Mouse (Mus musculus): ENCODE data around the gene Tnfrsf26. TPM values are rescaled to one million over a fixed set of nuclear protein-coding genes. Genes with fewer than 3 reads are reported as not detected.

The Tnfrsf26 gene
- polyA plus RNA-seq, 1 experiment from 2014 or later, result 0.73 TPM

- no peak overlapping the region for H3K4me2 ChIP-seq
- no peak overlapping the region for H3K9ac ChIP-seq (ENCODE audit: low read depth, low read length)
- DNase-seq (ENCODE audit: low spot score), result no peak
- no peaks in the 10 kb centered on the region for H3K27me3 ChIP-seq (replicated peaks; ENCODE audit: control insufficient read depth, insufficient read depth, low read length)
- H3K4me3 ChIP-seq (ENCODE audit: low read depth, low read length), result no peak overlapping the region
- no peaks in the 10 kb centered on the region for H3K36me3 ChIP-seq (ENCODE audit: control insufficient read depth, insufficient read depth, low read length)
- no peak overlapping the region for H3K27ac ChIP-seq (ENCODE audit: low read depth, low read length)
- ATAC-seq (replicated peaks; ENCODE audit: low FRiP score), result no peak
- 50% methylated on average over 3 of the region's 3 CpGs for WGBS
- no peaks in the 10 kb centered on the region for H3K9me3 ChIP-seq (ENCODE audit: control insufficient read depth, low read length)
- no peaks in the 10 kb centered on the region for H3K4me1 ChIP-seq (replicated peaks; ENCODE audit: control insufficient read depth, insufficient read depth, low read length)
These were observed 23.2 kb downstream of the Tnfrsf26 start for GRCm38 (mm10) chr7:143605321-143605720.

- H3K36me3 ChIP-seq (ENCODE audit: control insufficient read depth, insufficient read depth, low read length), result no peaks in the 10 kb centered on the region
- no peaks in the 10 kb centered on the region for H3K27me3 ChIP-seq (replicated peaks; ENCODE audit: control insufficient read depth, insufficient read depth, low read length)
- 58% methylated on average over 2 of the region's 2 CpGs for WGBS
- no peak overlapping the region for H3K27ac ChIP-seq (ENCODE audit: low read depth, low read length)
- H3K4me2 ChIP-seq, result no peak overlapping the region
- ATAC-seq (replicated peaks; ENCODE audit: low FRiP score), result no peak
- H3K4me1 ChIP-seq (replicated peaks; ENCODE audit: control insufficient read depth, insufficient read depth, low read length), result no peaks in the 10 kb centered on the region
- H3K9me3 ChIP-seq (ENCODE audit: control insufficient read depth, low read length), result no peaks in the 10 kb centered on the region
- no peak for DNase-seq (ENCODE audit: low spot score)
- H3K9ac ChIP-seq (ENCODE audit: low read depth, low read length), result no peak overlapping the region
- no peak overlapping the region for H3K4me3 ChIP-seq (ENCODE audit: low read depth, low read length)
These were observed 23.6 kb downstream of the Tnfrsf26 start for GRCm38 (mm10) chr7:143604889-143605288.

GRCm38 (mm10) chr7:143601705-143602104, 26.8 kb downstream of the Tnfrsf26 start:
- WGBS, result 72% methylated on average over 2 of the region's 2 CpGs
- Histone ChIP-seq H3K4me2 (no peak overlapping the region), H3K4me3 (ENCODE audit: low read depth, low read length) (no peak overlapping the region), H3K27me3 (replicated peaks; ENCODE audit: control insufficient read depth, insufficient read depth, low read length) (no peaks in the 10 kb centered on the region), H3K27ac (ENCODE audit: low read depth, low read length) (no peak overlapping the region), H3K9ac (ENCODE audit: low read depth, low read length) (no peak overlapping the region), H3K4me1 (replicated peaks; ENCODE audit: control insufficient read depth, insufficient read depth, low read length) (peaks cover 8% of the 10 kb centered on the region), H3K9me3 (ENCODE audit: control insufficient read depth, low read length) (no peaks in the 10 kb centered on the region), H3K36me3 (ENCODE audit: control insufficient read depth, insufficient read depth, low read length) (peaks cover 2% of the 10 kb centered on the region; the same call in 1 of the 2 replicates)
- no peak for ATAC-seq (replicated peaks; ENCODE audit: low FRiP score)
- no peak for DNase-seq (ENCODE audit: low spot score)

- peak overlapping the region; percentile 47 for H3K9ac ChIP-seq (ENCODE audit: low read depth, low read length)
- no peak overlapping the region for H3K27ac ChIP-seq (ENCODE audit: low read depth, low read length)
- no peaks in the 10 kb centered on the region for H3K27me3 ChIP-seq (replicated peaks; ENCODE audit: control insufficient read depth, insufficient read depth, low read length)
- H3K4me1 ChIP-seq (replicated peaks; ENCODE audit: control insufficient read depth, insufficient read depth, low read length), result peaks cover 8% of the 10 kb centered on the region
- ATAC-seq (replicated peaks; ENCODE audit: low FRiP score) (no peak), DNase-seq (ENCODE audit: low spot score) (no peak)
- whole genome bisulfite sequencing, result 7% methylated on average over 15 of the region's 15 CpGs
- H3K4me3 ChIP-seq (ENCODE audit: low read depth, low read length), result peak overlapping the region; percentile 99
- no peaks in the 10 kb centered on the region for H3K9me3 ChIP-seq (ENCODE audit: control insufficient read depth, low read length)
- peak overlapping the region; percentile 97 for H3K4me2 ChIP-seq
- peaks cover 6% of the 10 kb centered on the region; the same call in 1 of the 2 replicates for H3K36me3 ChIP-seq (ENCODE audit: control insufficient read depth, insufficient read depth, low read length)
These were observed 28.2 kb downstream of the Tnfrsf26 start for GRCm38 (mm10) chr7:143600231-143600740.

- peak; percentile 99 for ATAC-seq (replicated peaks; ENCODE audit: low FRiP score)
- H3K27me3 ChIP-seq (replicated peaks; ENCODE audit: control insufficient read depth, insufficient read depth, low read length), result no peaks in the 10 kb centered on the region
- H3K4me2 ChIP-seq, result peak within 1 kb of the TSS; percentile 97
- peak within 1 kb of the TSS; percentile 99 for H3K4me3 ChIP-seq (ENCODE audit: low read depth, low read length)
- 1% methylated on average over 35 of the region's 35 CpGs for WGBS
- peaks cover 6% of the 10 kb centered on the region; the same call in 1 of the 2 replicates for H3K36me3 ChIP-seq (ENCODE audit: control insufficient read depth, insufficient read depth, low read length)
- peak; percentile 93 for DNase-seq (ENCODE audit: low spot score)
- peak within 1 kb of the TSS; percentile 73 for H3K27ac ChIP-seq (ENCODE audit: low read depth, low read length)
- no peaks in the 10 kb centered on the region for H3K9me3 ChIP-seq (ENCODE audit: control insufficient read depth, low read length)
- peak within 1 kb of the TSS; percentile 94 for H3K9ac ChIP-seq (ENCODE audit: low read depth, low read length)
- H3K4me1 ChIP-seq (replicated peaks; ENCODE audit: control insufficient read depth, insufficient read depth, low read length), result peaks cover 8% of the 10 kb centered on the region
These were observed 28.9 kb downstream of the Tnfrsf26 start, which contains the start of gene Cars for GRCm38 (mm10) chr7:143599428-143600230. Gene Cars, minus strand, starts transcription at chr7:143600090.

GRCm38 (mm10) chr7:143594865-143595264, 33.7 kb downstream of the Tnfrsf26 start:
- Histone ChIP-seq H3K27ac (ENCODE audit: low read depth, low read length) (no peak overlapping the region), H3K27me3 (replicated peaks; ENCODE audit: control insufficient read depth, insufficient read depth, low read length) (no peaks in the 10 kb centered on the region), H3K36me3 (ENCODE audit: control insufficient read depth, insufficient read depth, low read length) (peaks cover 24% of the 10 kb centered on the region), H3K4me3 (ENCODE audit: low read depth, low read length) (no peak overlapping the region), H3K9me3 (ENCODE audit: control insufficient read depth, low read length) (no peaks in the 10 kb centered on the region), H3K4me2 (no peak overlapping the region), H3K4me1 (replicated peaks; ENCODE audit: control insufficient read depth, insufficient read depth, low read length) (peaks cover 8% of the 10 kb centered on the region), H3K9ac (ENCODE audit: low read depth, low read length) (no peak overlapping the region)
- no peak for DNase-seq (ENCODE audit: low spot score)
- ATAC-seq (replicated peaks; ENCODE audit: low FRiP score), result no peak
- WGBS, result 86% methylated on average over 5 of the region's 5 CpGs

GRCm38 (mm10) chr7:143592255-143592654, 36.3 kb downstream of the Tnfrsf26 start:
- H3K4me3 ChIP-seq (ENCODE audit: low read depth, low read length), result no peak overlapping the region
- no peak overlapping the region for H3K9ac ChIP-seq (ENCODE audit: low read depth, low read length)
- no peak overlapping the region for H3K27ac ChIP-seq (ENCODE audit: low read depth, low read length)
- H3K9me3 ChIP-seq (ENCODE audit: control insufficient read depth, low read length), result no peaks in the 10 kb centered on the region
- H3K4me2 ChIP-seq, result no peak overlapping the region
- no peak for ATAC-seq (replicated peaks; ENCODE audit: low FRiP score)
- WGBS, result 91% methylated on average over 10 of the region's 10 CpGs
- no peaks in the 10 kb centered on the region for H3K27me3 ChIP-seq (replicated peaks; ENCODE audit: control insufficient read depth, insufficient read depth, low read length)
- DNase-seq (ENCODE audit: low spot score), result no peak
- H3K4me1 ChIP-seq (replicated peaks; ENCODE audit: control insufficient read depth, insufficient read depth, low read length), result no peaks in the 10 kb centered on the region
- peaks cover 38% of the 10 kb centered on the region for H3K36me3 ChIP-seq (ENCODE audit: control insufficient read depth, insufficient read depth, low read length)

- H3K36me3 ChIP-seq (ENCODE audit: control insufficient read depth, insufficient read depth, low read length), result peaks cover 69% of the 10 kb centered on the region
- DNase-seq (ENCODE audit: low spot score) (no peak), ATAC-seq (replicated peaks; ENCODE audit: low FRiP score) (no peak)
- H3K4me3 ChIP-seq (ENCODE audit: low read depth, low read length), result no peak overlapping the region
- no peaks in the 10 kb centered on the region for H3K9me3 ChIP-seq (ENCODE audit: control insufficient read depth, low read length)
- H3K9ac ChIP-seq (ENCODE audit: low read depth, low read length), result no peak overlapping the region
- H3K27ac ChIP-seq (ENCODE audit: low read depth, low read length), result no peak overlapping the region
- H3K27me3 ChIP-seq (replicated peaks; ENCODE audit: control insufficient read depth, insufficient read depth, low read length), result no peaks in the 10 kb centered on the region
- WGBS, result 91% methylated on average over 4 of the region's 4 CpGs
- no peaks in the 10 kb centered on the region for H3K4me1 ChIP-seq (replicated peaks; ENCODE audit: control insufficient read depth, insufficient read depth, low read length)
- no peak overlapping the region for H3K4me2 ChIP-seq
These were observed 40.5 kb downstream of the Tnfrsf26 start for GRCm38 (mm10) chr7:143588006-143588405.

DNA sequence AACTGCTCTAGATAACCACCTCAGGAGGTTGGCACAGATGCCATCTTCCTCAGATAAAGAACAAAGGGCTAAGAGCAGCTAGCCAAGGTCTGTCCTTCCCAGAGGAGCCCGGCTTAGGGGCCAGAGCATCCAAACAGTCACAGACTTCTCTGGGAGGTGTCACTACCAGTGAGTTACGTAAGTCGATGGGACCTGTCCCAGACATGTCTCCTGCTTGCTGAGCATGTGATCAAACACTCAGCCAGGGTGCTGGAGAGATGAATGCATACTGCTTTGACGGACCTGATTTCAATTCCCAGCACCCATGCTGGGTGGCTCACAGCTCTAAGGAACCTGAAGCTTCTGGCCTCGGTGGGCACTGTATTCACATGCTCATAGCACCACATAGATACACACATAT, 40.9 kb downstream of the Tnfrsf26 start:
- 89% methylated on average over 5 of the region's 5 CpGs for WGBS
- no peak overlapping the region for H3K4me3 ChIP-seq (ENCODE audit: low read depth, low read length)
- no peak overlapping the region for H3K27ac ChIP-seq (ENCODE audit: low read depth, low read length)
- no peaks in the 10 kb centered on the region for H3K27me3 ChIP-seq (replicated peaks; ENCODE audit: control insufficient read depth, insufficient read depth, low read length)
- no peak overlapping the region for H3K4me2 ChIP-seq
- H3K9me3 ChIP-seq (ENCODE audit: control insufficient read depth, low read length), result no peaks in the 10 kb centered on the region
- peaks cover 73% of the 10 kb centered on the region for H3K36me3 ChIP-seq (ENCODE audit: control insufficient read depth, insufficient read depth, low read length)
- no peak overlapping the region for H3K9ac ChIP-seq (ENCODE audit: low read depth, low read length)
- no peaks in the 10 kb centered on the region for H3K4me1 ChIP-seq (replicated peaks; ENCODE audit: control insufficient read depth, insufficient read depth, low read length)
- ATAC-seq (replicated peaks; ENCODE audit: low FRiP score) (no peak), DNase-seq (ENCODE audit: low spot score) (no peak)
